Comparison of ENCODE assay signal across 21 mouse cellular contexts in the genomic region with DNA sequence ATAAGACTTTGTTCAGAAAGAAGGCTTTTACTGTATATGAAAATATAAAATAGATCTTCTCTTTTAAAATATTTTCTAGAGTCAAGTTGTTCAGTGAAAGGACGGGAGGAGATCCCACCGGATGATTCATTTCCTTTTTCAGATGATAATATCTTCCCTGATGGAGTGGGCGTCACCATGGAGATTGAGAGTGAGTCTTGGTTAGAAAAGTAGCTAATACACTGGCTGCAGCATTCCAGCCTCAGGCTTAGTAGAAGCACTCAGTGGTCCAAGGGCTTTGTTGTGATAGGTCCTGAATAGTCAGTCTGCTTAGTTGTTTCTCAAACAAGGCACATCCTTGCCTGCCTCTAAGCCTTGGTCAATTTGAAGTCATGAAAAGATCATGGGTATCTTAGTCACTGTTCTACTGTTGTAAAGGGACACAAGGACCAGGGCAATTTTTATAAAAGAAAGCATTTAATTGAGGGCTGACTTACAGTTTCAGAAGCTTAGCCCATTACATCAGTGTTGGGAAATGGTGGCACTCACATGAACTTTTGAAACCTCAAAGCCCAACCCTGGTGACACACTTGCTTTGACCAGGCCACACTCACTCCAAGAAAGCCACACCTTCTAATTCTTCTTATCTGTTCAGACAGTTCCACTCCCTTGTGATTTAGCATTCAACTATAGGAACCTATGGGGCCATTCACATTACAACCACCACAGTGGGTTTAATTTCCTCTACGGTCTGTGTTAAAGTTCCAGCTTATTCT. TPM values are rescaled to one million over a fixed set of nuclear protein-coding genes. Genes with fewer than 3 reads are reported as not detected.
A peak's percentile ranks its signal among the peaks of the same experiment; 100 is the strongest.
DNase-seq lines count a peak whose midpoint lies in the region; ATAC-seq and TF ChIP-seq lines count a peak whose summit lies in the region.
"Had no signal": no experiment of that assay in that cellular context is flagged by ENCODE, and none has a peak within 500 bp of the region (broad histone marks: within the 10 kb centered on the region; RNA-seq: fewer than 3 reads in every experiment).

No protein-coding gene starts in this region.

- H3K4me3 ChIP-seq in embryonic fibroblast, embryonic 13.5 days (ENCODE audit: insufficient read depth, low read length): no peak overlapping the region
- H3K4me3 ChIP-seq: embryonic facial prominence, embryonic 15.5 days; hindbrain, embryonic 12.5 days; layer of hippocampus, adult 2 months; limb, embryonic 13.5 days had no signal

- TF ChIP-seq POLR2A in embryonic fibroblast, embryonic 13.5 days (IDR thresholded peaks at IDR 0.05; ENCODE audit: low read depth, low read length): no peak

- DNase-seq in frontal cortex, postnatal 14 days (ENCODE audit: low spot score in 2 of 2): no peak
- DNase-seq in right cerebral cortex, adult 2 months (ENCODE audit: low spot score in 2 of 2): peak; percentile 8 to 21
- no peak for DNase-seq in right cerebral cortex, postnatal 4 days
- DNase-seq in cerebellum, postnatal 10 days: no peak
- no peak for DNase-seq in kidney, postnatal 25 days
- no peak for DNase-seq in spleen, postnatal 10 days (ENCODE audit: low spot score in 2 of 2)
- DNase-seq: cerebellum, adult 9-11 months; embryo, embryonic 11 days; heart, adult 18-20 months; lung, postnatal 10 days; retina, postnatal 1 day; thymus, postnatal 14 days had no signal

- peaks cover 2% of the 10 kb centered on the region for H3K4me1 ChIP-seq in embryonic fibroblast, embryonic 13.5 days (ENCODE audit: control insufficient read depth, insufficient read depth, low read length)
- H3K4me1 ChIP-seq: embryonic facial prominence, embryonic 15.5 days; hindbrain, embryonic 12.5 days; limb, embryonic 13.5 days had no signal

- no peak for TF ChIP-seq CTCF in embryonic fibroblast, embryonic 13.5 days (IDR thresholded peaks at IDR 0.05; ENCODE audit: borderline replicate concordance, insufficient read depth, low read length)

- peak overlapping the region; percentile 77 for H3K27ac ChIP-seq in embryonic fibroblast, embryonic 13.5 days (ENCODE audit: insufficient read depth, low read length)
- H3K27ac ChIP-seq: embryonic facial prominence, embryonic 15.5 days; hindbrain, embryonic 12.5 days; layer of hippocampus, adult 2 months; limb, embryonic 13.5 days had no signal

- peak; percentile 70; the same call in 1 of the 2 replicates for ATAC-seq in frontal cortex, adult (ENCODE audit: low TSS enrichment)

RNA-seq across cellular contexts. Expression of a gene that starts 8.1 kb away (rescaled TPM):
- polyA plus RNA-seq in embryonic fibroblast, embryonic 13.5 days (2011; ENCODE audit: insufficient read length, low read depth, missing spikeins): not detected in 2 replicates
- polyA plus RNA-seq: forebrain, embryonic 11.5 days; frontal cortex, adult 2 months; hindbrain, embryonic 12.5 days; intestine, embryonic 14.5 days had no signal

Comparison
In these comparisons a context has a peak if more than half of its experiments do, and no peak if none do; other contexts are left out.
1. DNase-seq: peak in right cerebral cortex, adult 2 months (2 of 2); none in frontal cortex, postnatal 14 days (0 of 2), right cerebral cortex, postnatal 4 days (single experiment), cerebellum, postnatal 10 days (0 of 2), kidney, postnatal 25 days (0 of 2) and spleen, postnatal 10 days (0 of 2).